Mouse (Mus musculus) gastrocnemius, postnatal 14 days (tissue): Measurements from ENCODE around the gene Gna15. TPM values are rescaled to one million over a fixed set of nuclear protein-coding genes. Genes with fewer than 3 reads are reported as not detected.
A peak's percentile ranks its signal among the peaks of the same experiment; 100 is the strongest.

Source experiments
- DNase-seq: peaks from one replicate; pipeline ENCODE4 v3.0.0; 2021; ENCODE audit warnings: mixed read lengths
- intact Hi-C: fragments of 180-260 bp; cut with DNase I; formaldehyde crosslinking; loops from one replicate; pipeline ENCODE4 v1.15.1; 2025; ENCODE audit warnings: low total_unique reads
- long read RNA-seq, 2 experiments: library from polyadenylated mRNA; stranded (forward); transcript quantifications; one replicate each; pipeline ENCODE4 v2.0.0; 2021
- total RNA-seq, 2 experiments: library from RNA; stranded (reverse); gene quantifications; 2 replicates each; pipeline ENCODE4 v1.2.3; 2021

Gna15 gene
- total RNA-seq, result 1 to 10 TPM in 1 of 2 experiments, under 1 TPM in 1; 0.60 to 1.2 TPM
- long read RNA-seq, experiment 1, result 0 reads
- long read RNA-seq, experiment 2, partial matches to known transcripts, result 0 of 1 reads
- long read RNA-seq, experiment 2, other reads (novel, unspliced or antisense), result 0 of 1 reads

DNA sequence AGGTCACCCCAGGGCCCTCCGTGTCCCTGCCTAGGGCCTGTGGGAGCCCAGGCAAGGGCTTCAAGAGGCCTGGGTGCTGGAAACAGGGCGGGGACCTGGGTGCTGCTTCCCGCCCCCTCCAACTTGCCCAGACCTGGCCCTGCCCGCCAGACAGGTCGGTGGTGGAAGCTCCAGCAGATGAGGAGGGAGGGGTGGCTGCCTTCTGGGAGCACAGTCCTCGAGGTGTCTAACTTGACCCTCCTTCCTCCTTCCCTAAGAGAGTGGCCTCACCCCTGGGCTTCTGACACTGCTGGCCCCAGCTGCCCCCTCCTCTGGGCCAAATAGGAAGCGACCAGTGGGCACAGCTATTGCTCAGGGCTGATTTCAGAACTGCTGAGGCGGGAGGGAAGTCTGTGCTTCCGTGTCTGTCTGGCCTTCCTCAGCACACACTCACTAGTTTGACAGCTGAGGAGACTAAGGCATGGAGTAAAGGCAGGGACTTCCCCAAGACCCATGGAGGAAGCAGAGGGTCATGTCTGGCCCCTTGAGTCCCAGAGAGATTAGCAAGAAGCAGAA is at the start of gene Gna15:
Gene Gna15 (minus strand): TSS at position 175 of the 555 bp plus-strand sequence.
- no peak for DNase-seq
- intact Hi-C loops, result no loop called here

DNA sequence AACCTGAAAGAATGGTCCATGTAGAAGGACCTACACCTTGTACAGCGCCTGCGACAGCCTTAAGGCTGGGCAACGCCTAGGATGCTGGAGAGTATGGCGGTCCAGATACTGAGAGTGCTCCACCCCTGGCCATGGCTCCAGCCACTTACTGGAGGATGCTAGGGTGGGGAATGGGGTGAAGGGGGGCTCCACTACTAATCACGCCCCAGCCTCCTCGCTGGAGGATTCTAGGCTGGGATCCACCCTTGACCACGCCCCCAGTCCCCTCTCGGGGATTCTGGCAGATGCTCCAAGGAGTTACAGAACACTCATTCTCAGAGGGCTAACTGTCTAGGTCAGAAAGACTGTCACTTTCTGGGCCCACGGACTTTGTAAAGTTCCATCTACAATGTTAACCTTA is 49.0 kb upstream of the Gna15 start:
- intact Hi-C loops, result no loop called here
- peak; percentile 70 for DNase-seq

DNA sequence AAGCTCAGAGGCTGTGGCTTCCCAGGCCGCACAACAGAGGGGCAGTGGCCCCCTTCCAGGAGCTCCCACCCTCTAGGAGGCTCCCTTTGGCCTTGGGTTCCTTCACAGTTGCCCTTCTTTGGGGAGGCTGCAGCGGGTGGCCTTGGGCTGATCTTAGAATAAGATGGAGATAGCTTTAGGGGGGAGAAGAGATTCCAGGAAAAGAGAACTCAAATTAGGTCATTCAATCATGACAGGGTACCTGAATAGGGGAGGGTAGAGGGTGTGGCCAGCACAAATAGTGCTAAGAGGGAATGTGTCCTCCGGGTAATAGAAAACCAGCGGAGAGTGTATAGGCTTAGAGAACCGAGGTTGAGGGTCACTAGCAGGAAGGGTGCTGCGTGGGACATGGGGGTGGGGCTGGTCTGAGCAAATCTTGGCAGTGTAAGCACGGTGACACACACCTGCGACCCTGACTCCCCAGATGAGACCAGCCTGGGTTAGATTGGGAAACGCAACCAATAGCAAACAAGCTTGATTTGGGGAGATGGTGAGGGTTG is 48.2 kb upstream of the Gna15 start:
- intact Hi-C loops, result no loop called here
- no peak for DNase-seq

DNA sequence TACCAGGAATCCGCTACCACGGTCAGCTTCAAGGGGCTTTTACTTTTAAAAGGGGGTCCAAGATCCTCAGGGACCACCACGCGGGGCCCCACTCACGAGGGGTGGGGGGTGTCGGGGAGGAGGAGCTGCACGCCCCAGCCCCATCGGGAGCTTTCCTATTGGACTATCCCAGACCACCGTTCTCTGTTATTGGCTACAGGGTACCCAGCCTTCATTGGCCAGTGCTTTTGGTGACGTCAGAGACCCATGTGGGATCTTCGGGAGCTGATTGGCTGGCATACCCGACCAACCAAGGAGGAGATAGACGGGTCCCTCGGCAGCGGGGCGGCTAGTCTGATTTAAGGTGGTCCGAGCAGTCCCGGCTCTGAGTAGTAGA is 47.5 kb upstream of the Gna15 start:
- peak; percentile 98 for DNase-seq
- intact Hi-C loops, result no loop called here

DNA sequence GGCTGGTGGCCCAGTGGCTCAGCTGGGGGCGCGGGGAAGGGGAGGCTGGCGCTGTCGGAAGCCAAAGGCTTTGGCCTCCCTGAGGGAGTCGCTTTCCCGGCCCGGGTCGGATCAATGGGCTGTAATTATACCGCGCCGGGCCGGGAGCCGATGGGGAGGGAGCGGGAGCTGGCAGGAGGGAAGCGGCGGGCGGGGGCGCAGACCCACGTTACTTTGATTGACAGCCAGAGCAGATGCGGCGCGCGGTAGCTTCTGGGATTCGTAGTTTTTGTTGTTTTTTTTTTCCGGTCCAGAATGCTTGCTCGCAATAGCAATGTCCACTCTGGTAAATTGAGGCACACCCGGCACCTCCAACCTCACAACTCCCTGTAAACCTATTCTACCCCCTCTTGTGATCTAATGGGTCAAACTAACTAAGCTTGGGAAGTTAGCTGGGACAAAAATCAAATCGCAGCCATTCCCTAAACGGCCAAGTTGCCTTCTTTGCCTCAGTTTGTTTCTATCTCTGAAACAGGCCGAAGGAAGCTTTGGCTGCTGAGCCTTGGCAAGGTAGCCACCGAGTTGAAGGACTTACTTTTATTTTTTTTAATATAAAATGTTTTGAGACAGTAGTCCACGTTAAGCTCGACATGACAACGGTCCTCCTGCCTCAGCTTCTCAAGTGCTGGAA is 46.9 kb upstream of the Gna15 start:
- intact Hi-C loops, result no loop called here
- DNase-seq, result peak; percentile 95

DNA sequence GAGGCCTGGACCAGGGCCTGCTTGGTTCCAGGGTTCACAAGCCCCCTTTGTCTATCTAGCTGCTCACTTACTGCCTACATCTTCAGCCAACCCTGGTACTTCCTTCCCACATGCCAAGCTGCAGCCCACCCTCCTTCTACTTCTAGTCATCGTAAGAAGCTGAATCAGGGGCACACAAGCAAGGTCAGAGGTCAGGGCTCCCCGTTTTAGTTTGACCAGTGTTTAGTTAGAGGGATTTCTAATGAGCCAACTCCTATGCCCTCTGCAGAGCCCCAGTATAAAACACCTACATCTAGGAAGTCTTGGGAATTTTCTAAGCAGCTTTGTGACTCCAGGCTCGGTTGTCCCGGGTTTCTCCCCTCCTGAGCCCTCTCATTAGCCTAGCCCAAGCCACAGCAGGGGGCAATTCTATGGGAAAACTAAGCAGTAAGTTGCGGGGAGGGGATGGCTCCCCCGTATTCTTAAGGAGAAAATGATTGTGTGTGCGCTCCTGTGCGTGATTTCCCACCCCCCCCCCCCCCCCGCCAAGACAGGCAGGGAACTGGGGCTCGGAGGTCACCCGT is 46.3 kb upstream of the Gna15 start:
- intact Hi-C loops, result no loop called here
- DNase-seq, result no peak

DNA sequence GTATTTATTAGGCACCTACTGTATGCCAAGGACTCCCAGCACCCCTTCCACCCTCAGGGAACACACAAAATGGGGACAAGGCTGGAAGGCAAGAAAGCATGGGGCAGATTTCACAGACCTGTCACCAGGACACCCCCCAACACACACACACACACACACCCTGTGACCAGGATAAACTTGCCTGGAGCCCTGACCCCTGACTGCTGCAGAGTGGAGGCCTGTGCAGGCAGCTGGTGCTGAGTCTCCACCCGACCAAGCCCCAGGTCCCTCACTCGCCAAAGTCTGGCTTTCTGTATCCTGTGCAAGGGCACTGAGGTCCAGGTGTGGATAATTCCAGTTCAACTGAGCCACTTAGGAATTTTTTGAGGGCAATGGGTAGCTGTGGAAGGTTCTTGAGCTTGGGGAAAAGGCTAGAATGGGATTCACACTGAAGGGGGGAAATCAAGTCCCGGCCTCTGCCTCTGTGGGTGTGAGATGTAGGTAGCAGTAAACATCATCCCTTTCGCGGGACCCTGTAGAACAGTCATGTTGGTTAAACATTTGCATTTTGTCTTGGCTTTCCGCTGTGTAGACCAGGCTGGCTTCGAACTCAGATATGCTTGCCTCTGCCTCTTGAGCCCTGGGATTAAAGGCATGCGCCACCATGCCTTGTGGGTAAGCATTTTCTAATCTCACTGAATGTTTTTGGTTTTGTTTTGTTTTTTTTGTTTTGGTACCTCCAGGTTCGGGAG is 45.6 kb upstream of the Gna15 start:
- intact Hi-C loops, result loop anchor here (5.0 kb wide), 1 partner anchor 33 kb away; the partner anchor contains the start of gene Tle6
- DNase-seq, result no peak

DNA sequence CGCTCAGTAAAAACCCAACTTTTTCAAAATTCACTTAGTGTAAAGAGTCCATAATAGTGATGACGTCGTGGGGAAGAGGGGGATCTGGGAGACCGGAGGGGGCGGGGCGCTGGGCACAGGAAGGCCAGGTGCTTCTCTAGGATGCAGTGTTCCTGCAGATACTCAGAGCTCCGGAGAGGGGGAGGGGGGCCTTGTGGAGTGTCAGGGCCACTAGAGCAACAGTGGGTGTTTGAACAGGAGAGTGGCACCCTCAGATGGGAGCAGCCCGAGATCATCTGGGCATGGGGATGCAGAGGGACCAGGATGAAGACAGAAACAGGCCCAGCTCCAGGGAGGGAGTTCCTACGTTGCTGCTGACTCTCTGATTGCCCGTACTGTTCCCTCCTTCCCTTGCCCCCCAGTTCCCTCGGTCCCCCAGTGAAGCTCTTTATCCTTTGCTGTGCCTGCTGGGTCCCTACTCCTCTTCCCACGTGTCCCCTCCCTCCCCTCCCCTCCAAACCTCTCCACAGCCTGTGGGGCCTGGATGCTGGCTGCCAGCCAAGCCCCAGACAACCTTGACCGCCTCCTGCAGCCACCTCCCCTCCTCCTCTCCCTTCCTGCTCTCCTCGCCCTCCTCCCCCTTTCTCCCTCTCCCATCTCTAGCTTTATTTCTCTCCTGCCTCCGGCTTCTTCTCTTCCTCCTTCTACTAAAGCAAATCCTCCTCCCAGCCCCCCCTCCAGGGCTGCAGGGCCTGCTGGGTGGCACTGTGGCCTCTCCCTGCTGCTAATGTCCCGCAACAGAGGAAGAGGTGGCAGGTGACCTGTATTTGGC is 44.6 kb upstream of the Gna15 start:
- DNase-seq, result no peak

DNA sequence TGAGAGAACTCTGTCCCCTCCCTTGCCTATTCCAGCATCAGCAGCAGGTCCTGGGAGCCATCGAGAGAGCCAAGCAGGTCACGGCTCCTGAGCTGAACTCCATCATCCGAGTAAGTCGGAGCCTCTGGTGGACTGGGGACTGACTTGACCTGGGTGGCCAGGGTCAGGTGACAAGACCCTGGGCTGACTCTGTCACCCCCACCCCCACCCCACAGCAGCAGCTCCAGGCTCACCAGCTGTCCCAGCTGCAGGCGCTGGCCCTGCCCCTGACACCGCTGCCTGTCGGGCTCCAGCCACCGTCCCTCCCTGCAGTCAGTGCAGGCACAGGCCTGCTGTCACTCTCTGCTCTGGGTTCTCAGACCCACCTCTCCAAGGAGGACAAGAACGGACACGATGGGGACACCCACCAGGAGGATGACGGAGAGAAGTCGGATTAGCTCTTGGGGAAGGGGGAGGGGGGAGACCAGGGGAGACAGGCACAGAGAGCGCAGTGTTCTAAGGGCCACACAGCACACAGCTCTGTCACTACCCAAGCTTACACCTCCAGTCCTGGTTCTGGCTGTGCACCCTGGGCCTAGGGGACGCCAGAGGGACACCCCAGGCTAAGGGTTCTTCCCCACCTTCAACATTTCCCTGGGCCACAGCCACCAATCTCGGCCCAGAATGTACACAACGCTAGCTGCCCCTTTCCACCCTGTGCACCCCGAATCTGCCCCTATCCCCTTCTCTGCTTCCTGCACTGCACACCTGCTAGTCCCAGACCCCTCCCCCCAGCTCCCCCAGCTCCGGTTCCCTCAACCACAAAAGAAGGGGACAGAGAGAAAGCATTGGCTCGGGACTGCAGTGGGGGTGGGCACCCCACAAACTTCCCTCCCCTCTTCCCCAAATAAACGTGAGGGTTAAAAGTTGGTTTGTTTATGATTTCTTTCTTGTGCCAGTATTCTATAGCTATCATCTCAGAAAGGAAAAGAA is 41.5 kb upstream of the Gna15 start:
- intact Hi-C loops, result loop anchor here (5.0 kb wide), 1 partner anchor 37 kb away; the partner anchor contains the start of gene Tle6
- no peak for DNase-seq

More for the DNA sequence above, 44.6 kb upstream of the Gna15 start:
- intact Hi-C loops, result loop anchor here (5.0 kb wide), 1 partner anchor 34 kb away; the partner anchor contains the start of gene Tle6

DNA sequence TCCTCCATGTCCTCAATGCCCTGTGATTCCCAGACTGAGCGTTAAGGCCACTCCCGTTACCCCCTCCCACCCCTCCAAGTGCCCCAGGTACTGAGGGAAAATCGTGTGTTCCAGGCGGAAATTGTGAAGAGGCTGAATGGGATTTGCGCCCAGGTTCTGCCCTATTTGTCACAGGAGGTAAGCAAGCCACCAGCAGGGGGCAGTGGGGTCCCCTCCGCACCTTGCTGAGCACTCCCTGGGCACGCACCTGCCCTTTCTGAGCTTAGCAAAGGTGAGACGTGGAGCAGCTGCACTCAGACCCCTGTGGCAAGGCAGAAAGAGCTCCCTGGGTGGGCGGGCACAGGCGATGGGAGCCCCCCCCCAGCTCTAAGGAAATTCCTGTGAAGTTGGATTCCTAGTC is 40.7 kb upstream of the Gna15 start:
- intact Hi-C loops, result loop anchor here (5.0 kb wide), 1 partner anchor 38 kb away; the partner anchor contains the start of gene Tle6
- DNase-seq, result peak; percentile 64

DNA sequence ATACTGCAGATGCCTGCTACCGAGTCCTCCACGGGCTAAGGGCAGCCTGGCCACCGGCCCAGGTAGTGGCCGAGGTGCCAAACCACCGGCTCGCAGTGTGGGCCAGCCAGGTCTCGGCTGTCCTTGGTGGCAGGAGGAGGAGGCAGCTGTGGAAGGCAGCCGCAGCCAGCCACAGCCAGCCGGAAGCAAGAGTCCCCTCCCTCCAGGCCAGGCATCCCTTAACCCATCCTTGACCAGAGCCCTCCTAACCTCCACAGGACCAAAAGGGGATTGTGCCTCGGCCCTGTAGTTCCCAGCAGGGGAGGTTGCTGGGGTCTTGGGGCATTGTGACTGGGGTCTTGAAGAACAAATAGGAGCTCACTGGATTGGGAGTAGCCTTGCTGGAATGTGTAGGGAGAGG is 40.2 kb upstream of the Gna15 start:
- intact Hi-C loops, result no loop called here
- DNase-seq, result peak; percentile 77

DNA sequence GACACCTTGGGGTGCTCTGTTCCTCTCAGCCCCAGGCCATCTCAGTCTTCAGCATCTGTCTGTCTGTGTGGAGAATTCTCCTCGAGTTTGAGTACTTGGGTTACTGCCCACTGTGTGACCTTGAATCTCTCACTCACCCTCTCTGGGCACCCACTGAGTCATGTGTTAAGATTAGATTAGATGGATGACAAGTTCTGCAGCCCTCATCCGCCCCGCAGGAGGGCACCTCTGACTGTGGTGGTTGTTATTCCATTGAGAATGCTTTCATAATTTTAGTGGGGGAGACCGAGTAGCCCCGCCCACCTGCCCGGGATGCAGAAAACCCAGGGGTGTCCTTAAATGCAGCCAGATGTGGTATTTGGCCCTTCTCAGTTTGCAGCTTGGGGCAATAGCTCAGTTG is 39.5 kb upstream of the Gna15 start:
- intact Hi-C loops, result no loop called here
- no peak for DNase-seq

DNA sequence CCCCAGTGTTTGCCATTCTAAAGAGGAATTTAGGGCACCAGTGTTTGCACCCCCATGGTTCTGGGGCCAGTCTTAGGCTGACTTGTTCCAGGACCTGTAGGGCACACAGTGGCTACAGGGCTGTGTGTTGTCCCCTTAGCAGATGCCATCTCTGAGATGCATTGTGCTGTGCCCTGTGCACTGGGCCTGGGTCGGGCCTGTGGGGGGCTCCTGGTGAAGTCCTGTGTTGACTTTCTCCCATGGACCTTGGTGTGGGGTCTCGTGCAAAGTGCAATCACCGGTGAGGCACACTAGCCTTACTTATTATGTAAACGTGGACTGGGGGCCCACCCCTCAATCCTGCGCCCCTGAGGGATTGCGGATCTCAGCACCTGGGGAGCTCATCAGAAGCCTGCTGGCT is 38.4 kb upstream of the Gna15 start:
- intact Hi-C loops, result no loop called here
- no peak for DNase-seq

DNA sequence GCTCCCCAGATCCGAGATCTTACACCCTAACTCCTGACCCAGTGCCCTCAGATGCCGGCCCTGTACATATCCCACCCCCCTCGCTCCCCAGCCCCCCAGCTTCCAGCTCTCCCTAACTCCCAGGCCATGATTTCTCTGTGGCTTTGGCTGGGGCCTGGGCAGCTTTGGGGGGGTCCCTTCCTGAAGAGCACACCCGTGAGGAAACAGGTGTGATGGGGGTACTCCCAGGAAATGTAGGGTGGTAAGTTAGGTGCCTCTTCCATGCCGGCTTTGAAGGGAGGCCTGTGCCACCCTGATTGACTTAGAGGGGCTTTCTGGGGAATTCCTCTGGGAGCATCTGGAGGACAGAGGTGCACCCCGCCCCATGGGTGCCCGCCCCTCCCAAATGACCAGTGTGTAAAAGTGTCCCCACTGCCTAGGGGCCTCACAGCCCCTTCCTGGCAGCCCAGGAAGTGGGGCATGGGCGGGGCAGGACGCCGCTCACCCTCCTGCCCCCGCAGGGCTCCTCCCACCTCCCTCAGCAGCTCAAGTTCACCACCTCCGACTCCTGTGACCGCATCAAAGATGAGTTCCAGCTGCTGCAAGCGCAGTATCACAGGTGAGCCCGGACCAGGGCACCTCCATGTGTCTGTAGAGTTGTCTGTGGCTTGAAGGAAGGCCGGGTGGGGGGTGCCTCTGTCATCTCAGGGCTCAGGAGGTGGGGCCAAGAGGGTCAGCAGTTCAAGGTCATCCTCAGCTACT is 36.9 kb upstream of the Gna15 start:
- intact Hi-C loops, result no loop called here
- DNase-seq, result no peak

DNA sequence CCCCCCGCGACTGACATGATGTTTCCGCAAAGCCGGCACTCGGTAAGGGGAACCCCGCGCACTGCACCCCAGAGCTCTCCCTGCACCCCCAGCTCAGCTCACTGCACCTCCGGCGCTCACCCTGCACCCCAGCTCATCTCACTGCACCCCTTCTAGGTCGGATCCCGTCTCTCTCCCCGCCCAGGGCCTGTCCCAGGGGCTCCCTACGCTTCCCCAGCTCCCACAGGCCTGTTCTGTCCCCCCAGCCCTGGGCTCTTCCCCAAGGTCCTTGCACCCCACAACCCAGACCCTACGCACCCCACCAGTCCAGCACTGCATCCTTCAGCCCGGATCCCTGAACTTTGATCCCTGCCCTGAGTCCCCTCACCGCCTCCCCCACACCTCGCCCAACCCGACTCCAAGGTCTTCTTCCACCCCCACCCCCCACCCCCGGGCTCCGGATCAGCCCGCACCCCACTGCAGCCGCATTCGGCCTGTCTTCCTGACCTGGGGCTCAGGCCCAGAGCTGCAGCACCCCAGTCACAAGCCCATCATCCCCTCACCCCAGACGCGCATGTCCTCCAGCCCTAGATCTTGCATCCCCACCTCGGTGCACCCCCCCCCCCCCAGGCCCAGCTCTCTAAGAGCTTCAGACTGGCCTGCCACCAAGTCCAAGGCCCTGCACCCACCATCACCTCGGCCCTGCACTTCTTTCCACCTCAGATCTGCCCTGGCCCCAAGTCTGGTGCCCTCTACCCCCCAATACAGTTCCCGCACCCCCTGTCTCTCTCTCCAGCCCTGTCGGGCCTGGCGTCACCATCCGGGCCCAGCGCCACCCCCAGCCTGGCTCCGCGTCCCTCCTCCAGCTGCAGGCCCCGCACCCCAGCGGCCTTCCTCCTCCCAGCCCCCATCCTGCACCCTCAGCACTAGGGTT is 35.9 kb upstream of the Gna15 start:
- intact Hi-C loops, result no loop called here
- DNase-seq, result peak; percentile 81

DNA sequence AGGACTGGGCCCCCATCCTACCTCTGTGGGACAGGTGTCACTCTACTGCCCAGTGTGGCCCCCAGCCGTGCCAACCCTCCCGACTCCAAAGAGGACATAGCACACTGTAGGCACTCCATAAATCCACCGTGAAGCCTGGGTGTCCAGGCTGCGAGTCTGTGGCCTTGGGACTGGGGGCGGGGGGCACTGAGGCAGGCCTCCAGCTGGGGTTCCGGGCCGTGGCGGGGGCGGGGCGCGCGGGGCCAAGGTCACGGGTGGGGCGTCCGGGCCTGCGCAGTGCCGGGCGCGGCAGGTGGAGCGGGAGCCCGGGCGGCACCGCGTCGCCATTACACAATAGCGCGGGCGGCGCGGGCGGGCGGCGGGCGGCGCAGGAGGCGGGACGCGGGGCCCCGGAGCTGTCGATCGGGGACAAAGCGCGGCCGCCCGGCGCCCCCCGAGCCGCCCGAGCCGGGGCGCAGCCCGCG is 35.2 kb upstream of the Gna15 start, which contains the start of gene Aes:
Gene Aes (plus strand): TSS at position 326 of the 464 bp plus-strand sequence.
- intact Hi-C loops, result no loop called here
- DNase-seq, result peak; percentile 83
